In the genomic region with DNA sequence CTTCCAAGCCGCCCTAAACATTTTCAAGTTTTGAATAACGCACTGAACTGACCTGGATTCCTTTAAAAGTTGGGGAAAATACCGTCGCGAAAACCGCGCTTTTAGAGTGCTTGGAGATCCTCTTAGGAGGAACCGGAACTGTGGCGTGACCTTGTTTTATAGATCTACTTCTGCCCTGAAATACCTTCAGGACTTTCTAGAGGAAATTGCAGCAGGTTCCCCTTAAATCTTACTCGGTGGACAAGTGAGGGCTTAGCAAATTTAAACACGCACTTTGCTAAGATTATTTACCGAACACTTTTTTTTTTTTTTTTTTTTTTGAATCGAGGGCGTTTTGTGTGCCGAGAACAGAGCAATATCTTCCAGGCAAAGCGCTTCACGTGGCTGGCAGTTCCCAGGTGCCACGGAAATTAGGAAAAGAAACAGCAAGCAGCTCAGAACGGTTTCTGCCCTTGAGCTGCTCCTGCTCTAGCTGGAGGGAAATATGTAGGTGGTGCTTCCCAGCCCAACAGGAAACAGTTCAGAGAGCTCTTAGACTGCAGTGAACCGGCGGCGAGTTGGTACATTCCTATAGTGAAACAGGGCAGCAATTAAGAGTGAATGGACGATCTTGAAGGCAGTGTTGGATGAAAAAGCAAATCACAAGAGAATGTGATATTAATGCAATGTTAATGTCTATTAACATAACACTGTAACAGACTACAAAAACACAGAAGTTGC, we compare ENCODE assay signal across 8 mouse cellular contexts.
DNase-seq lines count a peak whose midpoint lies in the region; ATAC-seq and TF ChIP-seq lines count a peak whose summit lies in the region.

No protein-coding gene starts in this region.

- H3K4me2 ChIP-seq in hindbrain, embryonic 14.5 days (replicated peaks), result peak overlapping the region; percentile 94

- H3K9ac ChIP-seq in hindbrain, embryonic 14.5 days, result peak overlapping the region; percentile 90

- H3K27me3 ChIP-seq in hindbrain, embryonic 14.5 days (ENCODE audit: control insufficient read depth, insufficient read depth, low read length), result no peaks in the 10 kb centered on the region

- DNase-seq in CD4-positive, CD25-positive, alpha-beta regulatory T cell, adult 2 months (ENCODE audit: low read depth, low spot score), result peak; percentile 37
- peak; percentile 32 for DNase-seq in adrenal gland, postnatal 25 days
- DNase-seq in hindbrain, embryonic 14.5 days (ENCODE audit: low spot score), result peak; percentile 71
- DNase-seq in layer of hippocampus, postnatal 36 days, result peak; percentile 55 to 62
- peak; percentile 34 for DNase-seq in lung, postnatal 36 days
- peak; percentile 52 to 71 for DNase-seq in right cerebral cortex, postnatal 36 days (ENCODE audit: low spot score in 2 of 2)
- DNase-seq in urinary bladder, postnatal 10 days (ENCODE audit: low spot score), result no peak

- no peak for ATAC-seq in hindbrain, embryonic 14.5 days (ENCODE audit: low FRiP score)

- no peak for TF ChIP-seq CTCF in embryonic fibroblast, embryonic 13.5 days (IDR thresholded peaks at IDR 0.05; ENCODE audit: borderline replicate concordance, insufficient read depth, low read length)

- TF ChIP-seq POLR2A in embryonic fibroblast, embryonic 13.5 days (IDR thresholded peaks at IDR 0.05; ENCODE audit: low read depth, low read length), result peak; percentile 54

- H3K27ac ChIP-seq in embryonic fibroblast, embryonic 13.5 days (ENCODE audit: insufficient read depth, low read length), result peak overlapping the region; percentile 85
- peak overlapping the region; percentile 99 for H3K27ac ChIP-seq in hindbrain, embryonic 14.5 days

- H3K4me3 ChIP-seq in embryonic fibroblast, embryonic 13.5 days (ENCODE audit: insufficient read depth, low read length), result peak overlapping the region; percentile 28
- H3K4me3 ChIP-seq in hindbrain, embryonic 14.5 days (replicated peaks; ENCODE audit: low read length), result peak overlapping the region; percentile 45

- WGBS in hindbrain, embryonic 14.5 days, result 1% methylated on average over 23 of the region's 23 CpGs

- no peaks in the 10 kb centered on the region for H3K36me3 ChIP-seq in hindbrain, embryonic 14.5 days (replicated peaks; ENCODE audit: control insufficient read depth, insufficient read depth)

- H3K4me1 ChIP-seq in embryonic fibroblast, embryonic 13.5 days (ENCODE audit: control insufficient read depth, insufficient read depth, low read length), result no peaks in the 10 kb centered on the region
- peaks cover 41% of the 10 kb centered on the region for H3K4me1 ChIP-seq in hindbrain, embryonic 14.5 days (replicated peaks; ENCODE audit: control insufficient read depth, insufficient read depth, low read length)

- H3K9me3 ChIP-seq in hindbrain, embryonic 14.5 days (ENCODE audit: control insufficient read depth, low read length), result no peaks in the 10 kb centered on the region
